ENCODE assay signal across 9 mouse cellular contexts in genomic region chr14:105198401-105198800, GRCm38 (mm10). TPM values are rescaled to one million over a fixed set of nuclear protein-coding genes. Genes with fewer than 3 reads are reported as not detected.
DNase-seq lines count a peak whose midpoint lies in the region; ATAC-seq and TF ChIP-seq lines count a peak whose summit lies in the region.
"Had no signal": no experiment of that assay in that cellular context is flagged by ENCODE, and none has a peak within 500 bp of the region (broad histone marks: within the 10 kb centered on the region; RNA-seq: fewer than 3 reads in every experiment).

No protein-coding gene starts in this region.

- ATAC-seq in inflammation-experienced regulatory T-cells, adult 6 months: peak; percentile 84

- TF ChIP-seq CTCF in spleen, adult 2 months (IDR thresholded peaks at IDR 0.05; ENCODE audit: extremely low read depth, insufficient read depth, insufficient read length, insufficient replicate concordance): peak; percentile 20; the same call in 1 of the 2 replicates

- TF ChIP-seq POLR2A in spleen, adult 2 months (IDR thresholded peaks at IDR 0.05; ENCODE audit: low read depth, low read length): no peak

- no peak overlapping the region for H3K27ac ChIP-seq in spleen, adult 2 months (ENCODE audit: insufficient read depth, low read length)
- H3K27ac ChIP-seq: heart, embryonic 13.5 days had no signal

- no peaks in the 10 kb centered on the region for H3K4me1 ChIP-seq in spleen, adult 2 months (ENCODE audit: control insufficient read depth, insufficient read depth, insufficient read length)
- H3K4me1 ChIP-seq: heart, embryonic 13.5 days had no signal

- H3K27me3 ChIP-seq in spleen, adult 2 months (ENCODE audit: control insufficient read depth, insufficient read depth, low read length): no peaks in the 10 kb centered on the region
- H3K27me3 ChIP-seq: heart, embryonic 13.5 days had no signal

- 50% methylated on average over 5 of the region's 5 CpGs for WGBS in spleen, adult 2 months

- H3K36me3 ChIP-seq in spleen, adult 2 months (ENCODE audit: control insufficient read depth, insufficient read depth, low read length): no peaks in the 10 kb centered on the region
- H3K36me3 ChIP-seq: heart, embryonic 13.5 days had no signal

- no peak overlapping the region for H3K4me3 ChIP-seq in spleen, adult 2 months (ENCODE audit: extremely low read depth, insufficient read depth, insufficient read length)
- H3K4me3 ChIP-seq: heart, embryonic 13.5 days had no signal

- peak; percentile 7 for DNase-seq in cerebellum, adult 11-12 months
- DNase-seq in cerebellum, postnatal 36 days: no peak
- DNase-seq in ovary, postnatal 14 days (ENCODE audit: low spot score): peak; percentile 7
- DNase-seq in ovary, postnatal 10 days (ENCODE audit: low spot score): no peak
- peak in 1 of 2 experiments; percentile 21 for DNase-seq in spleen, adult 2 months (ENCODE audit: low read depth in 1 of 2, low spot score in 2 of 2)
- DNase-seq in frontal cortex, postnatal 10 days (ENCODE audit: low spot score in 2 of 2): no peak
- DNase-seq in right cerebral cortex, postnatal 10 days (ENCODE audit: low spot score in 2 of 2): no peak

RNA-seq across cellular contexts. Expression of gene Rbm26, which starts 21.3 kb away (rescaled TPM):
- 10 to 100 TPM; 31.0 to 58.2 (median 49.4) TPM for polyA plus RNA-seq in inflammation-experienced regulatory T-cells, adult 6 months (2017; shearing (Covaris generic))
- 9.4 and 11.9 TPM in 2 replicates for polyA plus RNA-seq in spleen, adult 2 months (2012; rRNA removed)

RNA-seq across cellular contexts. Expression of gene Ndfip2, which starts 60.0 kb away (rescaled TPM):
- 10 to 100 TPM; 40.2 to 58.3 (median 41.3) TPM for polyA plus RNA-seq in inflammation-experienced regulatory T-cells, adult 6 months (2017; shearing (Covaris generic))
- 17.3 and 18.6 TPM in 2 replicates for polyA plus RNA-seq in spleen, adult 2 months (2012; rRNA removed)

Comparison
In these comparisons a context has a peak if more than half of its experiments do, and no peak if none do; other contexts are left out.
1. DNase-seq: peak in cerebellum, adult 11-12 months (single experiment) and ovary, postnatal 14 days (single experiment); none in cerebellum, postnatal 36 days (0 of 2), ovary, postnatal 10 days (single experiment), frontal cortex, postnatal 10 days (0 of 2) and right cerebral cortex, postnatal 10 days (0 of 2).